Mouse (Mus musculus) brain, embryonic 14.5 days (tissue): ENCODE measurements at regions not wholly inside any gene's neighbourhood (a gene's known extent, or its start where the extent isn't known, plus 50 kb on each side); places are given as distances from the start of the nearest gene placed in this dataset.

ENCODE experiments used
- DNase-seq: peaks from one replicate; pipeline ENCODE4 v3.0.0-alpha.2; 2011; ENCODE audit warnings: low read depth
- CTCF ChIP-seq: fragments of 200-500 bp; IDR thresholded peaks from 2 replicates; pipeline ENCODE4 v1.5.1; 2012; ENCODE audit warnings: inconsistent platforms, mild to moderate bottlenecking, moderate library complexity, borderline replicate concordance; ENCODE audit not compliant: insufficient read depth, insufficient read length; ENCODE audit errors: extremely low read depth
- POLR2A ChIP-seq: fragments of 200-500 bp; IDR thresholded peaks from 2 replicates; pipeline ENCODE4 v1.6.1; 2012; ENCODE audit warnings: mild to moderate bottlenecking, inconsistent platforms, borderline replicate concordance; ENCODE audit not compliant: poor library complexity, insufficient read depth, insufficient read length, severe bottlenecking; ENCODE audit errors: extremely low read depth

- DNase-seq = no peak
- TF ChIP-seq CTCF = no peak
Observed at GRCm38 (mm10) chr3:129044834-129045233, 154.8 kb upstream of the Pitx2 start.

GRCm38 (mm10) chr3:129049899-129050597 lies 149.6 kb upstream of the Pitx2 start:
- no peak for DNase-seq
- TF ChIP-seq CTCF (no peak), POLR2A (no peak)

- no peak for TF ChIP-seq CTCF
- no peak for TF ChIP-seq POLR2A
- peak; percentile 81 for DNase-seq
Observed at GRCm38 (mm10) chr3:129065457-129066364, 134.0 kb upstream of the Pitx2 start.

GRCm38 (mm10) chr3:129069676-129070075 lies 130.0 kb upstream of the Pitx2 start:
- no peak for TF ChIP-seq CTCF
- no peak for TF ChIP-seq POLR2A
- no peak for DNase-seq

- peak; percentile 64 for DNase-seq
- TF ChIP-seq POLR2A = no peak
- TF ChIP-seq CTCF = no peak
Observed at GRCm38 (mm10) chr3:129070521-129070933, 129.2 kb upstream of the Pitx2 start.

DNA sequence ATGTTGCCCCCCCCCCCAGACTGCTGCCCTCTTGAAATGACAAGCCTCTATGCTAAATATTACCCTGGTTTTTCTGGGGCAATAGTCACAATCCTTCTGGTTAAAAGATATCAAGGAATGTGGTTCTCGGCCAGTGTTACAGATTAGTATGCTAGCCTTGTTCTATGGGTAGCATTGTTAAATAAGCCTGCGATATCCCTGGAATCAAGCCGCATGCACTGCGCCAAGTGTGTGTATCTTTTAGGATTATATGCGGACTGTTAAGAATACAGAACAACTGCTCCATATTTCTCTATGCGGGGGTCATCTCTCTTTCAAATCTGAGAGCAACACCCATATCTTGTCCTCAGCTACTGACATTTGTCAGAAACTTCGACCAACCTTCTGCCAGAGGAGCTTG lies 128.7 kb upstream of the Pitx2 start:
- TF ChIP-seq CTCF (no peak), POLR2A (no peak)
- peak; percentile 73 for DNase-seq

GRCm38 (mm10) chr3:129076396-129076795 lies 123.3 kb upstream of the Pitx2 start:
- no peak for TF ChIP-seq POLR2A
- TF ChIP-seq CTCF = no peak
- no peak for DNase-seq

- TF ChIP-seq POLR2A = no peak
- no peak for TF ChIP-seq CTCF
- DNase-seq = peak; percentile 53
Observed at GRCm38 (mm10) chr3:129103786-129104440, 95.8 kb upstream of the Pitx2 start.

GRCm38 (mm10) chr3:129104811-129105210 lies 94.9 kb upstream of the Pitx2 start:
- no peak for TF ChIP-seq POLR2A
- TF ChIP-seq CTCF = no peak
- DNase-seq = peak; percentile 70

DNA sequence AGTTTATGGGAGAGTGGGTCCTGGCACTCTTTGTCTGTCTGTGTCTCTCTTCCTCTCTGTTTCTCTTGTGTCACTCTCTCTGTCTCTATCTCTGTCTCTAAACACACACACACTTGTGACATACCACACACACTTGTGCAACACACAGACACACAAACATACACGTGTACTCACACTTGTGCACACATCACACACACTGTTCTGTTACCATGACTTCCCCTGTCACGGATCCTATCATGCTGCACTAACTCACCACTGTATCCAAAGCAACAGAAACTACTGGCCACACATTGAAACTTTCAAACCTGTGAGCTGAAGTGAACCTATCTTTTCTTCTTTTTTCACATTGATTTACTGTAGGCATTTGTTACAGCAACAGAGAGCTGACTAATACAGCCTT lies 93.5 kb upstream of the Pitx2 start:
- TF ChIP-seq POLR2A (no peak), CTCF (no peak)
- no peak for DNase-seq

- TF ChIP-seq CTCF (no peak), POLR2A (no peak)
- no peak for DNase-seq
Observed at GRCm38 (mm10) chr3:129130521-129130920, 69.2 kb upstream of the Pitx2 start.
